Mouse (Mus musculus) CH12.LX (cell line): ENCODE results near the gene Dlx3.

ENCODE experiments used
- CHD2 ChIP-seq: IDR thresholded peaks from 2 replicates; pipeline ENCODE4 v1.6.1; 2011; ENCODE audit warnings: low read length, improper control_type of control experiment
- E2F4 ChIP-seq: IDR thresholded peaks from 2 replicates; pipeline ENCODE4 v1.6.1; 2011; ENCODE audit warnings: low read depth, low read length, improper control_type of control experiment; ENCODE audit not compliant: insufficient replicate concordance
- JUND ChIP-seq: conservative IDR thresholded peaks from 2 replicates; pipeline ENCODE4 v1.6.1; 2011; ENCODE audit warnings: low read depth, low read length, improper control_type of control experiment
- ZC3H11A ChIP-seq: IDR thresholded peaks from 2 replicates; pipeline ENCODE4 v1.6.1; 2012; ENCODE audit warnings: low read depth, mild to moderate bottlenecking, inconsistent platforms, low read length, improper control_type of control experiment

GRCm38 (mm10) chr11:95086229-95086628 lies 33.7 kb upstream of the Dlx3 start:
- no peak for TF ChIP-seq JUND
- TF ChIP-seq E2F4: no peak
- no peak for TF ChIP-seq ZC3H11A
- TF ChIP-seq CHD2: no peak
